Mouse (Mus musculus) kidney, embryonic 16.5 days (tissue): ENCODE results near the gene Fbln1. TPM values are rescaled to one million over a fixed set of nuclear protein-coding genes. Genes with fewer than 3 reads are reported as not detected.

Source experiments
- ATAC-seq: fragments of 200-750 bp; cut with Nextera tagmentation; 2 replicates; pipeline ENCODE4 v1.8.0; 2017; ENCODE audit warnings: moderate TSS enrichment; ENCODE audit not compliant: low FRiP score, low TSS enrichment
- H3K27ac ChIP-seq: fragments of 300-500 bp; sonication (generic); 2 replicates; pipeline ENCODE4 v1.5.1; 2014; ENCODE audit warnings: low read length
- H3K27me3 ChIP-seq: fragments of 300-500 bp; sonication (generic); 2 replicates; pipeline ENCODE4 v1.6.1; 2014; ENCODE audit warnings: low read length, control low read depth, mixed read lengths; ENCODE audit not compliant: insufficient read depth
- H3K36me3 ChIP-seq: fragments of 300-500 bp; sonication (generic); 2 replicates; pipeline ENCODE4 v1.6.1; 2014; ENCODE audit warnings: low read length, control low read depth, mixed read lengths; ENCODE audit not compliant: insufficient read depth
- H3K4me1 ChIP-seq: fragments of 300-500 bp; sonication (generic); 2 replicates; pipeline ENCODE4 v1.6.1; 2014; ENCODE audit warnings: low read length, control low read depth, mixed read lengths; ENCODE audit not compliant: insufficient read depth
- H3K4me2 ChIP-seq: fragments of 300-500 bp; sonication (generic); replicated peaks from 2 replicates; pipeline ENCODE4 v1.6.1; 2014; ENCODE audit warnings: low read depth, low read length
- H3K4me3 ChIP-seq: fragments of 300-500 bp; sonication (generic); 2 replicates; pipeline ENCODE4 v1.5.1; 2014; ENCODE audit warnings: mild to moderate bottlenecking, low read length
- H3K9ac ChIP-seq: fragments of 300-500 bp; sonication (generic); replicated peaks from 2 replicates; pipeline ENCODE4 v1.6.1; 2014; ENCODE audit warnings: low read length
- H3K9me3 ChIP-seq: fragments of 300-500 bp; sonication (generic); 2 replicates; pipeline ENCODE4 v1.6.1; 2016; ENCODE audit warnings: low read length, control low read depth
- WGBS: fragments of 180-500 bp; shearing (Covaris S2); extraction: QIAGEN DNeasy Blood & Tissue Kit; methylation state at CpG from one replicate; pipeline ENCODE4 v1.1.7; 2014; 5-methylcytosine and 5-hydroxymethylcytosine counted together
- polyA plus RNA-seq: library from polyadenylated mRNA; unstranded; fragments of >200 nt; fragmentation: Nextera tagmentation; extraction: Ambion mirVana; gene quantifications from 2 replicates; pipeline ENCODE4 v1.2.1, GENCODE M21; 2015

Fbln1 gene
- polyA plus RNA-seq, 1 experiment from 2014 or later: 202 TPM

DNA sequence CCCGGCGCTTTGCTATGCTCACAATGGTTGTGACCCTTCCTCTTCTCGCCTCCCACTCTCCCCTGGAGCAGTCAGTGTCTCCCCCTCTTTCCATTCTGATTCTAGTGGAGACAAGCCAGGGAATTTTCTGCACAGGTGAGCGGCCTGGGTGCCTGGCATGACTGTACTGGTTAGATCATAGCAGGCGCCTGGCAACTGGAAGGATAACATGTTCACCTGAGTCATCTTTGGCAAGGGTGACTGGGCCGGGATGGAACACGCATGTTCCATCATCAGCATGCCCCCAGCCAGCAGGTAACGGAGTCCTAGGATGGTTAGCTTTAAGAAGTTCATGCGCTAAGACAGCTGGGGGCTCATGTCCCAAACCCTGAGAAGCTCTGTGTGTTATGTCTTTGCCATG lies 93.2 kb downstream of the Fbln1 start:
- no peak overlapping the region for H3K4me2 ChIP-seq

DNA sequence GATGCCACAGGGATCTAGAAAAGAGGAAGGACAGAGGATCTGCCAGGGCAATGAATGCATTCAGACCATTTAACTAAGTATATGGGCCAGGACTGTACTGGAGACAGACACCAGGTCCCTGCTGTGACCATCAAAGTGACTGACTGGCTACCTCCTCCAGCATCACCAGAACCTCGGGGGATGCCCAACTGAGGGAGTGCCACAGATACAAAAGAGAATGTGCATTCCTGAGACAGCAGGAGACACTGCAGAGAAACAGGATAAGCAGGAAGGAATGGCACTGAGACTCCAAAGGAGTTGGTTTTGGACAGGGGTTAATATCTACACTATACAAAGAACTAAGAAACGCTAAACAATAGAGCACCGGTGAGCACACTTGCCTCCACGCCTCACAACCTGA lies 97.5 kb downstream of the Fbln1 start:
- WGBS: 80% methylated on average over 4 of the region's 4 CpGs
- Histone ChIP-seq H3K9me3 (peaks cover 5% of the 10 kb centered on the region; the same call in 1 of the 2 replicates), H3K4me1 (peaks cover 11% of the 10 kb centered on the region), H3K9ac (no peak overlapping the region), H3K36me3 (no peaks in the 10 kb centered on the region), H3K4me2 (no peak overlapping the region), H3K27ac (no peak overlapping the region), H3K27me3 (no peaks in the 10 kb centered on the region), H3K4me3 (no peak overlapping the region)
- no peak for ATAC-seq

More for the DNA sequence above, 93.2 kb downstream of the Fbln1 start:
- Histone ChIP-seq H3K27ac (no peak overlapping the region), H3K4me1 (peaks cover 17% of the 10 kb centered on the region), H3K4me3 (no peak overlapping the region), H3K9ac (no peak overlapping the region), H3K27me3 (no peaks in the 10 kb centered on the region), H3K36me3 (no peaks in the 10 kb centered on the region), H3K9me3 (peaks cover 2% of the 10 kb centered on the region; the same call in 1 of the 2 replicates)
- ATAC-seq: no peak
- 81% methylated on average over 9 of the region's 9 CpGs for WGBS

- Histone ChIP-seq H3K4me3 (no peak overlapping the region), H3K9ac (no peak overlapping the region), H3K4me1 (peaks cover 4% of the 10 kb centered on the region), H3K27me3 (no peaks in the 10 kb centered on the region), H3K9me3 (peaks cover 5% of the 10 kb centered on the region; the same call in 1 of the 2 replicates), H3K27ac (no peak overlapping the region), H3K36me3 (no peaks in the 10 kb centered on the region), H3K4me2 (no peak overlapping the region)
- no peak for ATAC-seq
- WGBS: 89% methylated on average over 4 of the region's 4 CpGs
Observed at GRCm38 (mm10) chr15:85303976-85304375, 98.2 kb downstream of the Fbln1 start.

DNA sequence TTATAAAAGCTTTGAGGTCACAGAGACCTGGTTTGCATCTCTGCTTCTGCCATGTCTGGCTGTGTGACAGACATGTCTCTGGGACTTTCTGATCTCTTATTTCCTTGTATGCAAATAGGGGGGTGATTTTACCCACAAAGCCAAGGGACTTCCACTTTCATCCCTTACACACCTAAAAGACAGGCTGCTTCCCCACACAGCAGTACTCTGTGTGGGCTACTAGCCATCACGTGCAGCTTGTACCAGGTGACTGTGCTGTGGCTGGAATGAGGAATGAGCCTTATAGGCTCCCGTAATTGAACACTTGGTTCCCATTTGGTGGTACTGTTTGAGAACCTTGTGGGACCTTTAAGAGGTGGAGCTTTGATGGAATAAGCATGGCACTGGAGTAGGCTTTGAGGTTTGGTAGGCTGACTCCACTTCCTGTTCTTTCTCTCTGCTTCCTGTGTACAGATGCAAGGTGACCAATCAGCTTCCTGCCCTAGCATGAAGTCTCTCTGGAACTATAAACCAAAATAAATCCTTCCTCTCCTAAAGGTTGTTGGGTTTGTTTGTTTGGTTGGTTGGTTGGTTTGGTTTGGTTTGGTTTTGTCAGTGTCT lies 101.4 kb downstream of the Fbln1 start:
- Histone ChIP-seq H3K4me2 (no peak overlapping the region), H3K9ac (no peak overlapping the region), H3K27me3 (no peaks in the 10 kb centered on the region), H3K4me3 (no peak overlapping the region), H3K36me3 (no peaks in the 10 kb centered on the region), H3K9me3 (peaks cover 5% of the 10 kb centered on the region; the same call in 1 of the 2 replicates), H3K27ac (no peak overlapping the region), H3K4me1 (no peaks in the 10 kb centered on the region)
- 84% methylated on average over 2 of the region's 2 CpGs for WGBS
- no peak for ATAC-seq

GRCm38 (mm10) chr15:85311058-85311657 lies 105.4 kb downstream of the Fbln1 start:
- no peak overlapping the region for H3K27ac ChIP-seq
- no peak overlapping the region for H3K9ac ChIP-seq
- H3K4me3 ChIP-seq: no peak overlapping the region
- no peaks in the 10 kb centered on the region for H3K9me3 ChIP-seq
- H3K4me2 ChIP-seq: no peak overlapping the region
- no peak for ATAC-seq
- H3K36me3 ChIP-seq: no peaks in the 10 kb centered on the region
- 68% methylated on average over 10 of the region's 10 CpGs for WGBS
- no peaks in the 10 kb centered on the region for H3K4me1 ChIP-seq
- H3K27me3 ChIP-seq: 0 out of 2 replicates have a peak, but pooled peaks cover 4% of the 10 kb centered on the region

DNA sequence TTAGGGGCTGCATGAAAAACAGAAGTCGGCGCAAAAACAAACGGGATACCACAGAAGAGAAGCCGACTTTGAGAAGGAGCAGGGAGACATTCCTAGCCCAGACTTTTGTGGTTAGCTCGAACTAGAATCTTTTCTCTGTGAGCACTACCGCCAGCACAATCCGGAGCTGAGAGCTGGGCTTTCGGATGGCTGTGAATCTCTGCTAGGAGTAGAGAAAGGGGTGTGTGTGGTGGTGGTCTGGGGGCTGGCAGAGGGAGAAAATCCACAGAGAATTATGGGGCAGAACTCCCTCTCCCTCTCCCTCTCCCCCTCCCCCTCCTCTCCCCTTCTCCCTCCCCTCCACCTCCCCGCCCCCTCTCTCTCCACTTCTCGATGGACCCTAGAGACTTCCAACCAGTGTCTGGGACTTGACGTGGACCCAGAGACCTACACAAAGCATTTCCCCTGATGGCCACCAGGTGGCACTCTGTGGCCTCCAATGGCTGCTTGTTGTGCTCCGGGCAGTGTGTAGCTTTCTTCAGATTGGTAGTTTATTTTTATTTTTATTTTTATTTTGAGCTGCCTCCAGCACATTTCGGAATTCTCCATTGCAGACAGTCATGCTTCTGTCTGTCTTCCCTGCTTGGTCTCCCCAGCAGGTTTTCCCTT lies 109.8 kb downstream of the Fbln1 start:
- 0 out of 2 replicates have a peak overlapping the region, but pooled peaks have one; percentile 8 for H3K9ac ChIP-seq
- H3K4me1 ChIP-seq: no peaks in the 10 kb centered on the region
- no peak overlapping the region for H3K4me2 ChIP-seq
- H3K9me3 ChIP-seq: no peaks in the 10 kb centered on the region
- WGBS: 43% methylated on average over 12 of the region's 13 CpGs
- 0 out of 2 replicates have a peak, but pooled peaks cover 4% of the 10 kb centered on the region for H3K27me3 ChIP-seq
- H3K27ac ChIP-seq: no peak overlapping the region
- H3K4me3 ChIP-seq: no peak overlapping the region
- ATAC-seq: 0 out of 2 replicates have a peak, but pooled peaks have one; percentile 69
- H3K36me3 ChIP-seq: no peaks in the 10 kb centered on the region

DNA sequence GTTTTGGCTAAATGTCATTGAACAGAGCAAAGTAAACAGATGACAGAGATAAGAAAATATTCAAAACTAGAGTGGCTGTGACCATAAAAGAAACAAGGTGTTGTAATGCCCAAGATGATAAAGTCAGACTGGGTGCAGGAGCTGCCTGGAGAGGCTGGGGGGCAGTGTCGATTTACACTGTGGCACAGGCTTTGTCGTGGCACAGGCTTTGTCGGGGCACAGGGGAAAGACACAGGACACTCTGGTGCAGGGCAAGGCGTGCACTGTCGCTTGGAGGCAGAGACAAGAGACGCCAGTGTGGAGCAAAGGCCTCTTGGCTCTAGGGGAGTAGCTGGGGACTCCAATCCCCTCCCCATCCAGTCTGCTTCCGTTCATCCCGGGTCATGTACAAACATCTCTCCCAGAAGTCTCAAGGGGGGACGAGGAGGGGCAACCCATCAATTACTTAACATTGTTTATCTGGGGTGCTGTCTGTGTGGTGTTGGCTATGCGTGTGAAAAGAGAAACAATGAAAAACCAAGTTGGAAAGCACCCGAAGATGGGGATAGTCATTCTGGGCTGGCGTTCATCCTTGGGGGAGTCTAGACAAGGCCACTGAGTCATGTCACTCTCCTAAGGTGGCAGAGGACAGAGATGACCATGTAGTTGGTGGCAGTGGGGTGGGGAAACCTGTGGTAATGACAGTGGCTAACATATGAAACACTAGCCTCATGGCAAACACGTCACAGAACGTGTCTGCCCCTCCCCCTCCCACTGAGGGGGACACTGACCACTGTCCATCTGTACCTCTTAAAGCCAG lies 110.8 kb downstream of the Fbln1 start:
- Histone ChIP-seq H3K36me3 (no peaks in the 10 kb centered on the region), H3K9me3 (no peaks in the 10 kb centered on the region), H3K4me3 (no peak overlapping the region), H3K27me3 (0 out of 2 replicates have a peak, but pooled peaks cover 4% of the 10 kb centered on the region), H3K27ac (no peak overlapping the region), H3K9ac (no peak overlapping the region), H3K4me1 (no peaks in the 10 kb centered on the region), H3K4me2 (no peak overlapping the region)
- 49% methylated on average over 14 of the region's 14 CpGs for WGBS
- ATAC-seq: no peak

- ATAC-seq: no peak
Observed at GRCm38 (mm10) chr15:85319924-85320668, 114.3 kb downstream of the Fbln1 start.

DNA sequence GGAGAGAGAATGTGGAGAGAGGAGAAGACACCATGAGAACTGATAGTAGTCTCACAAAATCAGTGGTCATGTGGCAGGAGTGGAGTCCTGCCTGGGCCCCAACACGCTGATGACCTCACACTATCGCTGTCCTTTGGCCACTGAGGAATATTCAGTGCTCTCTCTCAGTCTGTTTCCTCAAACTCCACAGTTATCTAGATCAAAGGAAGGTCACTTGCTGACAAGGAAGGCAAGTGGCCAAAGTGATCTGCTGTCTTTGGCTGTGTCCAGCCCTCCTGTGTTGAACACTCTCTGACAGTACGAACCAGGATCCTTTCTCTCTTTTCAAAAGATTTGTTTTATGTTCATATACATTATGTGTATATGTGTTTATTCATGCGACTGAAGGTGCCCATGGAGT lies 117.5 kb downstream of the Fbln1 start:
- Histone ChIP-seq H3K9ac (no peak overlapping the region), H3K27ac (no peak overlapping the region), H3K4me1 (0 out of 2 replicates have a peak, but pooled peaks cover 5% of the 10 kb centered on the region), H3K9me3 (no peaks in the 10 kb centered on the region), H3K27me3 (no peaks in the 10 kb centered on the region), H3K36me3 (no peaks in the 10 kb centered on the region), H3K4me3 (no peak overlapping the region), H3K4me2 (no peak overlapping the region)
- WGBS: 91% methylated on average over 4 of the region's 4 CpGs
- ATAC-seq: no peak

More at GRCm38 (mm10) chr15:85319924-85320668, 114.3 kb downstream of the Fbln1 start:
- no peak overlapping the region for H3K4me2 ChIP-seq
- no peak overlapping the region for H3K27ac ChIP-seq
- 59% methylated on average over 11 of the region's 11 CpGs for WGBS
- H3K4me1 ChIP-seq: no peaks in the 10 kb centered on the region
- no peaks in the 10 kb centered on the region for H3K36me3 ChIP-seq
- 0 out of 2 replicates have a peak, but pooled peaks cover 3% of the 10 kb centered on the region for H3K27me3 ChIP-seq
- no peak overlapping the region for H3K9ac ChIP-seq
- no peak overlapping the region for H3K4me3 ChIP-seq
- no peaks in the 10 kb centered on the region for H3K9me3 ChIP-seq
